Mouse (Mus musculus) Patski (cell line): ENCODE data around the gene Gm28729. TPM values are rescaled to one million over a fixed set of nuclear protein-coding genes. Genes with fewer than 3 reads are reported as not detected.
"Not testable (repeated sequence)": the region's sequence is repeated elsewhere in the genome, so short reads cannot be mapped to it uniquely, and the experiment has no call there.

ENCODE experiments used
- ATAC-seq: fragments of 100-300 bp; one replicate; pipeline ENCODE4 v1.8.0; 2021
- CTCF ChIA-PET: fragments of 350-600 bp; sonication (Branson Sonifier 250); formaldehyde crosslinking; loops from one replicate; lab custom pipeline; 2022; ENCODE audit warnings: inconsistent platforms; lab: Charles Lee
- POLR2A ChIA-PET: fragments of 350-600 bp; sonication (Branson Sonifier 250); formaldehyde crosslinking; loops from one replicate; lab custom pipeline; 2022; ENCODE audit warnings: antibody characterized with exemption, inconsistent platforms; lab: Charles Lee
- DNase-seq: peaks from one replicate; pipeline ENCODE4 v3.0.0-alpha.2; 2011; ENCODE audit warnings: low read depth, low spot score
- H3K27me3 ChIP-seq: fragments of 371-371 bp; one replicate; pipeline ENCODE4 v1.5.1; 2021
- CTCF ChIP-seq: fragments of 100-300 bp; IDR thresholded peaks from one replicate; pipeline ENCODE4 v1.5.1; 2021
- in situ Hi-C: fragments of 300-500 bp; cut with MboI; formaldehyde crosslinking; loops from 3 replicates; pipeline ENCODE4 v1.11.1; 2018; ENCODE audit warnings: low pct_unique_long_range_greater_than_20kb, mixed read lengths
- polyA plus RNA-seq: library from polyadenylated mRNA; unstranded; gene quantifications from one replicate; pipeline ENCODE4 v1.2.3, GENCODE M21; 2021

The Gm28729 gene
- polyA plus RNA-seq, 1 experiment from 2014 or later: not detected

GRCm38 (mm10) chr9:96526011-96526410 is 947 bp upstream of the Gm28729 start:
- in situ Hi-C loops: no loop called here
- no peaks in the 10 kb centered on the region for H3K27me3 ChIP-seq
- TF ChIP-seq CTCF: no peak
- no peak for ATAC-seq
- DNase-seq: no peak
- ChIA-PET CTCF (interaction anchor here (1.0 to 1.4 kb wide), 3 partner anchors 10 to 166 kb away, joined by 3 read pairs; no protein-coding TSS in a partner anchor), POLR2A (no interaction called here)

GRCm38 (mm10) chr9:96523148-96523547 is 1.9 kb downstream of the Gm28729 start:
- in situ Hi-C loops: no loop called here
- POLR2A ChIA-PET: interaction anchor here (0.6 kb wide), 1 partner anchor 315 kb away, joined by 5 read pairs; no protein-coding TSS in a partner anchor

DNA sequence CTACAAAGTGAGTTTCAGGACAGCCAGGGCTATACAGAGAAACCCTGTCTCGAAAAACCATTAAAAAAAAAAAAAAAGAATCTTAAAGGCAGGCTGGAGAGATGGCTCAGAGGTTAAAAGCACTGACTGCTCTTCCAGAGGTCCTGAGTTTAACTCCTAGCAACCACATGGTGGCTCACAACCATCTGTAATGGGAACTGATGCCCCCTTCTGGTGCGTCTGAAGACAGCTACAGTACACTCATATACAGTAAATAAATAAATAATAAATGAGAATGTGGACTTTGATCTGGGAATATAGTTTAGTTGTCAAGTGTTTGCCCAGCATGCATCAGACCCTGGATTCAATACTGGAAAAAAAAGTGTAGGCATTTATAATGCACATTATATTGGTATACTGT is 3.5 kb downstream of the Gm28729 start:
- POLR2A ChIA-PET: interaction anchor here (1.3 kb wide), 1 partner anchor 40 kb away, joined by 3 read pairs; no protein-coding TSS in a partner anchor
- H3K27me3 ChIP-seq, ATAC-seq, in situ Hi-C loops, DNase-seq: not testable (repeated sequence)
- TF ChIP-seq CTCF: peak; percentile 56
- CTCF ChIA-PET: interaction anchor here (1.6 kb wide), 1 partner anchor 12 kb away, joined by 5 read pairs; no protein-coding TSS in a partner anchor

More at GRCm38 (mm10) chr9:96523148-96523547, 1.9 kb downstream of the Gm28729 start:
- no peak for DNase-seq
- peak; percentile 51 for TF ChIP-seq CTCF
- no peak for ATAC-seq
- CTCF ChIA-PET: interaction anchor here (1.5 to 1.6 kb wide), 3 partner anchors 12 to 26 kb away, joined by 3 to 5 read pairs (median 3); no protein-coding TSS in a partner anchor
- H3K27me3 ChIP-seq: no peaks in the 10 kb centered on the region

DNA sequence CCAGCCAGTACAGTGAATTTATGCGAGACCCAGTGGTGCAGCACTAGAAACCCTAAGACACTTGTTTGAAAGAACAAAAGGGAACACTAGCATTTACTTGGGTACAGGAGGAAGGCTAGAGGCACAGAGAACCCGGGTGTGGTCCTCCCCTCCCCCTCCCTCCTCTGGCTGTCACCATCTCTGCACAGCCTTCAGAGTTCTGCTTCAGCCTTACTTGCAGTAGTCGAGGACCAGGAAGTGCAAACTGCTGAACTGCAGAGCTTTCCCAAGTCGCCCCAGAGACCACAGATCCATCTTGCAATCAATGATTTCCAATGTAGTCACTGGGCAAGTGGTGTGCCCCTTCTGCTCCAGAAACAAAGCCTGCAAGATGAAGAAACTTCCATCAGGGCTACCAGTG is 7.6 kb downstream of the Gm28729 start:
- in situ Hi-C loops: no loop called here
- CTCF ChIA-PET: no interaction called here

GRCm38 (mm10) chr9:96516806-96517205 is 8.3 kb downstream of the Gm28729 start:
- ChIA-PET POLR2A (no interaction called here), CTCF (no interaction called here)
- DNase-seq (no peak), ATAC-seq (no peak)
- in situ Hi-C loops: no loop called here
- TF ChIP-seq CTCF: no peak
- H3K27me3 ChIP-seq: no peaks in the 10 kb centered on the region

More for the DNA sequence above, 7.6 kb downstream of the Gm28729 start:
- ATAC-seq (no peak), DNase-seq (no peak)
- H3K27me3 ChIP-seq: no peaks in the 10 kb centered on the region
- TF ChIP-seq CTCF: no peak
- POLR2A ChIA-PET: no interaction called here

GRCm38 (mm10) chr9:96515737-96516136 is 9.3 kb downstream of the Gm28729 start:
- DNase-seq (no peak), ATAC-seq (no peak)
- ChIA-PET POLR2A (no interaction called here), CTCF (no interaction called here)
- in situ Hi-C loops: no loop called here
- TF ChIP-seq CTCF: no peak
- no peaks in the 10 kb centered on the region for H3K27me3 ChIP-seq

DNA sequence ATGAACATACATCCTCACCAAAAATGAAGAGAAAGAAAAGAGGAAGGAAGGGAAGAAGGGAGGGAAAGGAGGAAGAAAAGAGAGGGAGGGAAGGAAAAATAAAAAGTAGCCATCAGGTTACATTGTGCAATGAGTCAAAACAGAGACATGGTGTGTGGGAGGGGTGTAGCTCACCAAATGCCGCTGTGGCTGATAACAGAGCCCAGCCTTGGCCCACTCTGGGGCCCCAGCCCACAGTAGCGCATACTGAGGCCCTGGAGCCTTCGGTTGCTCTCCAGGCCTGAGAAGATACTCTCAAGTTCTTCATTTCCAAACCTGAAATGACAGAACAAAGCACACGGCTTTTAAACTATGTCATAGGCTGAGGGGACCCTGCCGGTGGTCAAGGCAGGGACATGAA is 10.8 kb downstream of the Gm28729 start:
- ChIA-PET CTCF (no interaction called here), POLR2A (no interaction called here)
- in situ Hi-C loops: no loop called here
- no peak for ATAC-seq
- no peak for TF ChIP-seq CTCF
- H3K27me3 ChIP-seq: no peaks in the 10 kb centered on the region
- DNase-seq: no peak

GRCm38 (mm10) chr9:96506011-96506498 is 19.0 kb downstream of the Gm28729 start:
- H3K27me3 ChIP-seq: no peaks in the 10 kb centered on the region
- in situ Hi-C loops: no loop called here
- CTCF ChIA-PET: interaction anchor here (1.3 kb wide), 1 partner anchor 9 kb away, joined by 4 read pairs; no protein-coding TSS in a partner anchor
- peak; percentile 92 for DNase-seq
- POLR2A ChIA-PET: interaction anchor here (0.5 to 0.7 kb wide), 3 partner anchors 65 to 340 kb away, joined by 4 to 6 read pairs (median 5); no protein-coding TSS in a partner anchor
- peak; percentile 84 for ATAC-seq
- TF ChIP-seq CTCF: no peak

- POLR2A ChIA-PET: no interaction called here
- no peak for DNase-seq
- H3K27me3 ChIP-seq: no peaks in the 10 kb centered on the region
- CTCF ChIA-PET: interaction anchor here (1.3 to 1.6 kb wide), 2 partner anchors 8 to 14 kb away, joined by 4 read pairs; no protein-coding TSS in a partner anchor
- no peak for ATAC-seq
- TF ChIP-seq CTCF: no peak
- in situ Hi-C loops: no loop called here
Observed at GRCm38 (mm10) chr9:96505156-96505555, 19.9 kb downstream of the Gm28729 start.

DNA sequence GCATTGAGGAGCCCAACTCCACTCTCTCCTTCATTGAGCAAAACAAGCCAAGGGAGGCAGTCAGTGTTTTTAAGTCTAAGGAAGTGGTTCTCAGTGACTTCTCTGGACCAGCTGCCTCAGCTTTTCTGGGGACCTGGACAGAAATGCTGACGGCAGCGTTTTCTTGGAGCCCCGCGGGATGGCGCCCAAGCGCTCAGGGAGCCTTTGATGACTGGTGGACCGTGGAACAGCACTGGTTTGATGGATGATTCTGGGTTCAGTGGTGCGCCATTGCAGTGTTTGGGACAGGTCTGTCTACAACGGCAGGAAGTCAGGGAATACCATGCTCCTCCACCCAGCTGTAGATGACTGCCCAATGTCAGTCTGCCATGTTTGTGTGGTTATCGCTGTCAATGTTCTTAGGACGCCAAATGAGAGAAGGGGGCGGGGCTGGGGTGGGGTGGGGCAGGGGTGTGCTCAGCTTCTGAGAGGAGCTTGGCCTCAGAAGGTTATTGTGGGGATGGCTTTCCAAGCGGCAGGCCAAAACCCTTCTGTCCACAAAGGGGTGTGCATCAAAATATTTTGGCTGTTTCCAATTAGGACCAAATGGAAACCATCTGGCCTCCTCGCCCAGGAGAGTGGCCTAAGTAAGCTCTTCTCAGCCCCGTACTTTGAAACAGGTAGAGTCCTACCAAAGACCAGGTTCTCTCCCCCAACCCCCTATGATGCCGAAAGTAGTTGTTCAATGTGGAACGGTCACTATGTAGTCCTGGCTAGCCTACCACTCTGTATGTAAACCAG is 20.8 kb downstream of the Gm28729 start:
- H3K27me3 ChIP-seq: no peaks in the 10 kb centered on the region
- DNase-seq: no peak
- no peak for ATAC-seq
- TF ChIP-seq CTCF: no peak
- POLR2A ChIA-PET: interaction anchor here (0.6 kb wide), 1 partner anchor 122 kb away, joined by 3 read pairs; no protein-coding TSS in a partner anchor
- in situ Hi-C loops: no loop called here
- CTCF ChIA-PET: interaction anchor here (1.6 kb wide), 1 partner anchor 13 kb away, joined by 4 read pairs; no protein-coding TSS in a partner anchor
